Mouse (Mus musculus) hindbrain, embryonic 15.5 days (tissue): Measurements from ENCODE around the gene Zfp282. TPM values are rescaled to one million over a fixed set of nuclear protein-coding genes. Genes with fewer than 3 reads are reported as not detected.

Experiments
- ATAC-seq: fragments of 200-750 bp; cut with Nextera tagmentation; 2 replicates; pipeline ENCODE4 v1.8.0; 2017; ENCODE audit warnings: low read depth, moderate number of reproducible peaks, moderate TSS enrichment; ENCODE audit not compliant: low FRiP score
- H3K27ac ChIP-seq: fragments of 300-500 bp; sonication (generic); replicated peaks from 2 replicates; pipeline ENCODE4 v1.5.1; 2015; ENCODE audit warnings: mild to moderate bottlenecking, inconsistent platforms
- H3K27me3 ChIP-seq: fragments of 300-500 bp; sonication (generic); 2 replicates; pipeline ENCODE4 v1.6.1; 2015; ENCODE audit warnings: control low read depth, inconsistent platforms
- H3K36me3 ChIP-seq: fragments of 300-500 bp; sonication (generic); 2 replicates; pipeline ENCODE4 v1.6.1; 2015; ENCODE audit warnings: control low read depth, inconsistent platforms
- H3K4me1 ChIP-seq: fragments of 300-500 bp; sonication (generic); replicated peaks from 2 replicates; pipeline ENCODE4 v1.6.1; 2015; ENCODE audit warnings: control low read depth, inconsistent platforms
- H3K4me2 ChIP-seq: fragments of 300-500 bp; sonication (generic); 2 replicates; pipeline ENCODE4 v1.6.1; 2015; ENCODE audit warnings: moderate library complexity, mild to moderate bottlenecking, inconsistent platforms
- H3K4me3 ChIP-seq: fragments of 300-500 bp; sonication (generic); 2 replicates; pipeline ENCODE4 v1.5.1; 2015; ENCODE audit warnings: mild to moderate bottlenecking, inconsistent platforms
- H3K9ac ChIP-seq: fragments of 300-500 bp; sonication (generic); 2 replicates; pipeline ENCODE4 v1.6.1; 2015; ENCODE audit warnings: inconsistent platforms
- H3K9me3 ChIP-seq: fragments of 300-500 bp; sonication (generic); 2 replicates; pipeline ENCODE4 v1.6.1; 2016; ENCODE audit warnings: control low read depth, inconsistent platforms
- WGBS: fragments of 180-500 bp; shearing (Covaris S2); methylation state at CpG from one replicate; pipeline ENCODE4 v1.1.7; 2015; 5-methylcytosine and 5-hydroxymethylcytosine counted together
- polyA plus RNA-seq: library from polyadenylated mRNA; unstranded; fragments of >200 nt; fragmentation: Nextera tagmentation; extraction: Ambion mirVana; gene quantifications from 2 replicates; pipeline ENCODE4 v1.2.1, GENCODE M21; 2015

The Zfp282 gene
- 23.9 and 26.2 TPM in 2 replicates for polyA plus RNA-seq

- H3K4me2 ChIP-seq: peak within 1 kb of the TSS; percentile 86
- H3K9me3 ChIP-seq: no peaks in the 10 kb centered on the region
- ATAC-seq: no peak
- H3K36me3 ChIP-seq: peaks cover 18% of the 10 kb centered on the region
- peaks cover 16% of the 10 kb centered on the region for H3K4me1 ChIP-seq
- peak within 1 kb of the TSS; percentile 97 for H3K27ac ChIP-seq
- no peaks in the 10 kb centered on the region for H3K27me3 ChIP-seq
- WGBS: 5% methylated on average over 9 of the region's 9 CpGs
- H3K9ac ChIP-seq: peak within 1 kb of the TSS; percentile 88
- peak within 1 kb of the TSS; percentile 84 for H3K4me3 ChIP-seq
These were observed at the start of gene Zfp282 for GRCm38 (mm10) chr6:47877058-47877457. Gene Zfp282 (plus strand): TSS chr6:47877204.

GRCm38 (mm10) chr6:47827462-47827861 is 49.5 kb upstream of the Zfp282 start:
- Histone ChIP-seq H3K27me3 (no peaks in the 10 kb centered on the region), H3K9ac (no peak overlapping the region), H3K27ac (no peak overlapping the region), H3K9me3 (no peaks in the 10 kb centered on the region), H3K4me2 (no peak overlapping the region), H3K4me1 (peaks cover 21% of the 10 kb centered on the region), H3K4me3 (no peak overlapping the region), H3K36me3 (peaks cover 30% of the 10 kb centered on the region)
- 93% methylated on average over 4 of the region's 4 CpGs for WGBS
- ATAC-seq: no peak

DNA sequence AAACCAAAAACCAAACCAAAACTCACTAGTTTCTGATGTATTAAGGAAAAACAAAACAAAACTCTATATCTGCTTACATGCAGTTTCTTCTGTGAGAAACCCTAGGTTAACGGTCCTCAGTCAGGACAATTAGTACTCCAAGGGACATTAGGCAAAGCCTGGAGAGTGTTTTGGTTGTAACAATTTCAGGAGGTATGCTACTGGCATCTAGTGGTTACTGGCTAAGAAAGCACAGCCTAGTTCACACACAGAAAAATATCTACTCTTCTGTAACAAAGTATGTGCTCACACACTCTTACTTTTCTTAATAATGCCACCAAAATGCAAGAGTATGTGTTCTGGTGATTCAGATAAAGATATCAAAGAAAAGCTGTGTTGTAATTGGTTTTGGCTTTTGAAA is 48.1 kb upstream of the Zfp282 start:
- Histone ChIP-seq H3K36me3 (peaks cover 15% of the 10 kb centered on the region), H3K4me1 (peaks cover 21% of the 10 kb centered on the region), H3K4me3 (peak overlapping the region; percentile 86), H3K9me3 (no peaks in the 10 kb centered on the region), H3K9ac (peak overlapping the region; percentile 92; the same call in 1 of the 2 replicates), H3K4me2 (peak overlapping the region; percentile 62), H3K27me3 (no peaks in the 10 kb centered on the region), H3K27ac (peak overlapping the region; percentile 97)
- ATAC-seq: no peak
- 8% methylated on average over 1 of the region's 1 CpGs for WGBS

DNA sequence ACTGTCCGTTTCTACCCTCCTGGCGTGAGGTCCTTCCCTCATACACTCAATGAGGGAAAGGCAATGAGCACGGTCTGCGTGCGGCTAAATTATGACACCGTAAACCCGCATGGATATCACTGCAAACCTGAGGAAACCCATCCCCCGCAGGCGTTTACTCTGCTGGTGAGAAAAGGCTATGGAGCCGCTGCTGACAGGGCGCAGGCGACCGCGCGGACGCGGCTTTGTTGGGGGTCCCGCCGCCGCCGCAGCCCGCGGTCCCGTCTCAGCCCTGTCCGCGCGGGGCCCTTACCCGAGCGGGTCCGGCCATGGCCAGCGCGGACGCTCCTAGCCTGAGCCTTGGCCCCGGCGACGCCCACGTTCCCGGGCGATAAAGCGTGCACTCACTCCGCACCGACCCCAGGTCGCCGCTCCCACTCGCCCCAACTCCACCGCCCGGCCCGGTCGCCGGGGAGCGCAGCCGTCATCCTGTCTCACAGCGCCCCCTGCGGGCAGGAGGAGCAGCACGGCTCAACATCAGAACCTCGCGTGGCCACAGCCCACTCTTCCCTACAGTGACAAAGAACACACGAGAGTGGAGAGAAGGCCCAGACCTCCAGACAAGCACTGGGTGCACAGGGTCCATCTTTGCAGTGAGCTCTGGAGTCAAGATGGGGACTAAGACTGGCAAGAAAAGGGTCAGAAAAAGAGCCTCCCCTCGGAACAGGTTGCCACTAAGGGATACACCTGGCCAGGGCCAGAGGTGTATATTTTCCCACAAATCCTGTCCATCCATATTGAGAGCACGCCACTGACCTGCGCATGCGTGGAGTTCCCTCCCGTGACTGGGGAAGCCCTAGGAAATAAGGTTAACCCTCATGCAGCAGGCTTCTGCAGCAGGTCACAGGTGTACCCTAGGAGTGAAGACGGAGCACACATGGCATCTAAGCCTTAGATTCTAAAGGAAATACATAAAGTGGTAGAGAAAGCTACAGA is 46.6 kb upstream of the Zfp282 start, which contains the start of gene Zfp786:
Zfp786 (minus strand) TSS at position 764 of the 975 bp plus-strand sequence.
- H3K27ac ChIP-seq: peak within 1 kb of the TSS; percentile 97
- H3K9ac ChIP-seq: peak within 1 kb of the TSS; percentile 92
- H3K4me3 ChIP-seq: peak within 1 kb of the TSS; percentile 86
- ATAC-seq: peak; percentile 94
- peak within 1 kb of the TSS; percentile 62 for H3K4me2 ChIP-seq
- 0 out of 2 replicates have a peak, but pooled peaks cover 2% of the 10 kb centered on the region for H3K36me3 ChIP-seq
- no peaks in the 10 kb centered on the region for H3K27me3 ChIP-seq
- WGBS: 1% methylated on average over 64 of the region's 64 CpGs
- H3K4me1 ChIP-seq: peaks cover 21% of the 10 kb centered on the region
- no peaks in the 10 kb centered on the region for H3K9me3 ChIP-seq

GRCm38 (mm10) chr6:47832220-47832619 is 44.8 kb upstream of the Zfp282 start:
- Histone ChIP-seq H3K4me2 (no peak overlapping the region), H3K9ac (no peak overlapping the region), H3K27ac (no peak overlapping the region), H3K36me3 (no peaks in the 10 kb centered on the region), H3K9me3 (no peaks in the 10 kb centered on the region), H3K27me3 (no peaks in the 10 kb centered on the region), H3K4me1 (peaks cover 29% of the 10 kb centered on the region), H3K4me3 (no peak overlapping the region)
- 82% methylated on average over 1 of the region's 1 CpGs for WGBS
- ATAC-seq: no peak

- Histone ChIP-seq H3K36me3 (0 out of 2 replicates have a peak, but pooled peaks cover 2% of the 10 kb centered on the region), H3K27ac (peak within 1 kb of the TSS; percentile 96), H3K4me1 (peaks cover 33% of the 10 kb centered on the region), H3K4me2 (peak within 1 kb of the TSS; percentile 70), H3K9ac (peak within 1 kb of the TSS; percentile 93), H3K27me3 (no peaks in the 10 kb centered on the region), H3K4me3 (peak within 1 kb of the TSS; percentile 74), H3K9me3 (no peaks in the 10 kb centered on the region)
- ATAC-seq: peak; percentile 94
- 1% methylated on average over 52 of the region's 52 CpGs for WGBS
These were observed 41.5 kb upstream of the Zfp282 start, which contains the start of gene Zfp398 for GRCm38 (mm10) chr6:47835482-47835983. Gene Zfp398 (plus strand): TSS chr6:47835661.

GRCm38 (mm10) chr6:47835984-47836521 is 41.0 kb upstream of the Zfp282 start:
- H3K9ac ChIP-seq: peak overlapping the region; percentile 93
- H3K9me3 ChIP-seq: no peaks in the 10 kb centered on the region
- peaks cover 28% of the 10 kb centered on the region for H3K4me1 ChIP-seq
- peak overlapping the region; percentile 74 for H3K4me3 ChIP-seq
- peak overlapping the region; percentile 96 for H3K27ac ChIP-seq
- H3K36me3 ChIP-seq: peaks cover 6% of the 10 kb centered on the region; the same call in 1 of the 2 replicates
- ATAC-seq: peak; percentile 71
- no peaks in the 10 kb centered on the region for H3K27me3 ChIP-seq
- WGBS: under 1% methylated on average over 46 of the region's 49 CpGs
- peak overlapping the region; percentile 70 for H3K4me2 ChIP-seq

GRCm38 (mm10) chr6:47837630-47838029 is 39.4 kb upstream of the Zfp282 start:
- Histone ChIP-seq H3K27ac (no peak overlapping the region), H3K9me3 (no peaks in the 10 kb centered on the region), H3K27me3 (no peaks in the 10 kb centered on the region), H3K4me1 (peaks cover 26% of the 10 kb centered on the region), H3K4me3 (no peak overlapping the region), H3K36me3 (peaks cover 12% of the 10 kb centered on the region), H3K9ac (no peak overlapping the region), H3K4me2 (0 out of 2 replicates have a peak overlapping the region, but pooled peaks have one; percentile 70)
- no peak for ATAC-seq
- WGBS: 80% methylated on average over 2 of the region's 2 CpGs

DNA sequence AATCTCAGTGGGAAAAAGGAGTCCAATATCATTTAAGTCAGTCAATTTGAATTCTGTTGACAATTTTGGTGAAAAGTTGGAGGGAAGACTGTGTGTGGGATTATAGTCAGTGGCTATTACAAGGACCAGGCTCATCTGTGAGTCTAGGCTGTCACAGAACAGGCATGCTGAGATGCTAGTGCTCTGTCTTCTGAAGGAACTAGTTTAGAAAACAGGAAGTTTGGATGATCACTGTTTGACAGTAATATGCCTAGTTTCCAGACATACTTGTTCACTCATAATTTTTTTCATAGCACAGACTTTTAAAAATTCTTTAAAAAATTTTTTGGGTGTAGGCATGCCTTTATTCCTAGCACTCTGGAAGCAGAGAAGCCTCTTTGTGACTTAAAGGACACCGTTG is 35.9 kb upstream of the Zfp282 start:
- H3K9ac ChIP-seq: no peak overlapping the region
- ATAC-seq: no peak
- H3K27me3 ChIP-seq: no peaks in the 10 kb centered on the region
- peaks cover 26% of the 10 kb centered on the region for H3K4me1 ChIP-seq
- H3K36me3 ChIP-seq: peaks cover 15% of the 10 kb centered on the region
- no peak overlapping the region for H3K27ac ChIP-seq
- H3K4me3 ChIP-seq: no peak overlapping the region
- 97% methylated on average over 1 of the region's 1 CpGs for WGBS
- no peak overlapping the region for H3K4me2 ChIP-seq
- H3K9me3 ChIP-seq: no peaks in the 10 kb centered on the region

- H3K27me3 ChIP-seq: no peaks in the 10 kb centered on the region
- peaks cover 21% of the 10 kb centered on the region for H3K4me1 ChIP-seq
- 92% methylated on average over 2 of the region's 2 CpGs for WGBS
- no peaks in the 10 kb centered on the region for H3K9me3 ChIP-seq
- H3K27ac ChIP-seq: no peak overlapping the region
- no peak for ATAC-seq
- H3K36me3 ChIP-seq: peaks cover 20% of the 10 kb centered on the region
- H3K4me2 ChIP-seq: no peak overlapping the region
- no peak overlapping the region for H3K4me3 ChIP-seq
- H3K9ac ChIP-seq: no peak overlapping the region
These were observed 35.2 kb upstream of the Zfp282 start for GRCm38 (mm10) chr6:47841831-47842230.

- WGBS: 90% methylated on average over 1 of the region's 1 CpGs
- H3K9me3 ChIP-seq: no peaks in the 10 kb centered on the region
- H3K27ac ChIP-seq: no peak overlapping the region
- H3K4me2 ChIP-seq: no peak overlapping the region
- H3K36me3 ChIP-seq: peaks cover 25% of the 10 kb centered on the region
- no peak overlapping the region for H3K9ac ChIP-seq
- H3K4me3 ChIP-seq: no peak overlapping the region
- no peak for ATAC-seq
- no peaks in the 10 kb centered on the region for H3K27me3 ChIP-seq
- H3K4me1 ChIP-seq: peaks cover 16% of the 10 kb centered on the region
These were observed 34.7 kb upstream of the Zfp282 start for GRCm38 (mm10) chr6:47842337-47842736.

- Histone ChIP-seq H3K4me1 (no peaks in the 10 kb centered on the region), H3K9ac (no peak overlapping the region), H3K36me3 (peaks cover 23% of the 10 kb centered on the region), H3K27ac (no peak overlapping the region), H3K9me3 (no peaks in the 10 kb centered on the region), H3K4me2 (no peak overlapping the region), H3K27me3 (no peaks in the 10 kb centered on the region), H3K4me3 (no peak overlapping the region)
- ATAC-seq: no peak
These were observed 31.2 kb upstream of the Zfp282 start for GRCm38 (mm10) chr6:47845779-47846178.
